Mouse (Mus musculus) mouse embryonic stem cell (cell line): Measurements from ENCODE around the gene Efna4.

Experiments
- in situ Hi-C, 2 experiments: fragments of 300-500 bp; cut with MboI; formaldehyde crosslinking; loops; 1 replicate in 1 of 2; 3 replicates in 1 of 2; pipeline ENCODE4 v1.14.3; 2019 to 2020; ENCODE audit warnings: low sequenced_read_pairs in 2 of 2, low pct_unique_long_range_greater_than_20kb in 1 of 2, mixed read lengths in 1 of 2; ENCODE audit not compliant: unreplicated experiment in 1 of 2

The Efna4 gene

GRCm38 (mm10) chr3:89337721-89338578 is at the start of gene Efna4:
Gene Efna4, minus strand, starts transcription at chr3:89338028.
- in situ Hi-C loops = no loop called here

DNA sequence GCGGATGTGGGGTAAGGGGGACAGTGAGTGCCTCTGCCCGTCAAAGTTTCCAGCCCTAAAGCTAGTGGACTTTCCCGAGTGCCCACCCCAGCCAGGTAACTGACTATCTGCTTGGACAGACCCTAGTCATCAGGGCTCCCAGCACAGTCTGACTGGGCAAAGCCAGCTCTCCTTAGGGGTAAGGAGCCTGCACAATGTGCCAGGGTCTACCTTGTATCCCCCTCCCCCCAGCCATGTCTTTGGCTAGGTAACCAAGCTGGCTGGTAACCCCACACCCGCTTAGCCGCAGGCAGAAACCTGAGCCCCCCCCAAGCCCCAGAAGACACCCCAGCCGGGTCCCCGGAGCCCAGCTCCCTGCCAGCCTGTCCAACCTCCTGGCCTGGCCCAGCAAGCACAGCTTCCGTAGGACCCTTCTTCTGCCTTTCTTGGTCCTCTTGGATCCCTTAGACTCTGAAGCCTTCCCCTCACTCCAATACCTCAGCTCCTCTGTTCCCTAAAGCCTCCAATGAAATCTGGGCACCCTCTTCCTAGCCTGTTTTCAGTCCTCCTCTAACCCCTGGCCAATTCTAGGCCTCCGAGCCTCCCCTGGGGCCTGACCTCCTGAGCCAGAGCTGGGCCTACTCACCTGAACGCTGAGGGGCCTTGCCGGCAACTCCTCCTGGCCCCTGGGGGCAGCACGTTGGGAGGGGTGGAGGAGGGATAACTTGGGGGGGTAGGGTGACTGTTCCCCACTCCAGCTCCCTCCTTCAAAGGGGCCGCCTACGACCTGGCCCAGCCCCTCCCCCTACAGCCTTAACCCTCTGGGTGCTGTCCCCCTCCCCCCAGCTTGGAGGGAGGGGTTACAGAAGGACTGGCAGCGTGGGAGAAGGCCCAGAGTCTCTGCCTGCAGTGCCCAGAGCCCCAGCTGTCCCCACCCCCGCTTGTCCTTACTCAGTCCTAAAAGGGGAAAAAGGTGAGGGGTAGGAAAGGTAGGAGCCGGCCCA is 48.9 kb upstream of the Efna4 start:
- in situ Hi-C loops = no loop called here

- in situ Hi-C loops = no loop called here
These were observed 47.6 kb upstream of the Efna4 start for GRCm38 (mm10) chr3:89385451-89385850.

- in situ Hi-C loops = no loop called here
These were observed 46.7 kb upstream of the Efna4 start for GRCm38 (mm10) chr3:89384331-89385076.

GRCm38 (mm10) chr3:89383651-89384255 is 45.9 kb upstream of the Efna4 start:
- in situ Hi-C loops = no loop called here

DNA sequence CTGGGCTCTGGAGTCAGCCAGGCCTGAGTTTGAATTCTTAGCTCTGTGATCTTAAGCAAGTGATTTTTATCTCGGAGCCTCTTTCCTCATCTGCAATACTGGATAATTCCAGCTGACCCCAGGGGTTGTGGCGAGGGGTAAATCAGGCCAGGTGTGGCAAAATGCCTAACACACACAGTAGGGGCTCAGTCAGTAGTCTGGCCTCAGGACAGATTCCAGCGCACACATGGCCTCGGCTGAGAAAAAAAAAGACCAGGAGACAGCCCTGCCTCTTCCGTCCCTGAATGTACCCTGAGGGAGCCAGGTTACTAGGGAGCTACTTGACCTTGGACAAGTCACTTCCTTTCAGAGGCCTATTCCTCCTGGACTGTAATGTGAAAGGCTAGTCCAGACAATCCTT is 45.1 kb upstream of the Efna4 start:
- in situ Hi-C loops = no loop called here

DNA sequence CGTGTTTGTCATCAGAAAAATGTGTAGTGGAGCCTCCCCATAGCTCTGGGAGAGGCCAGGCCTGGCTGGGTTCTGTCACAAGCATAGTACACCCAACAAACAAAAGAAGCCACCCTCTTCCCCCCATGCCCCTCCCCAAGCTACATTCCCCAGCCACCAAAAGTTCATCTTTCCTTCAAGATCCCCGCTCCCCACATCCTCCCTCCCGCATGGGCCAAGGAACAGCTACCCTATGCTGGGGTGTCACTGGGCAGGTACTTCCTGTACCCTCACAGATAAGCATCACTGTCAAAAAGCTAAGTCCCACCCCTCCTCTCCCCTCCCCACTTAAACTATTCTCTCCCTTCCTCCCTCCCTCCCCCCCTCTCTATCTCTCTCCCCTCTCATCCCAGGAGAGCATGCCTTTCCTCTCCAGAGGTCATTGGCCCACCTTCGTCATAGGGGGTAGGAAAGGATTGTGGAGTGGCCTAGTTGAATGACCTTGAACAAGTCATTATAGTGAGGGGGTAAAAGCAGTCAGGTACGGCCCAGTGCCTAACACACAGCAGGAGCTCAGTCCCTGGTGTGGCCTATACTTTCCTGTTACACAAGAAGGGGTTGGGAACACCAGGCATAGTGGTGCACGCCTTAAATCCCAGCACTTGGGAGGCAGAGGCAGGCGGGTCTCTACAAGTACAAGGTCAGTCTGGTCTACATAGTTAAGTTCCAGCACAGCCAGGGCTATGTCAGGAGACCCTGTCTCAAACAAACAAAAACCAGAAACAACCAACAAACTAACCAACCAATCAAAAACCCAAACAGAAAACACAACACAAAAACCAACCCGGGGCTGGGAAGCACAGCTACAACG is 44.4 kb upstream of the Efna4 start:
- in situ Hi-C loops = no loop called here

DNA sequence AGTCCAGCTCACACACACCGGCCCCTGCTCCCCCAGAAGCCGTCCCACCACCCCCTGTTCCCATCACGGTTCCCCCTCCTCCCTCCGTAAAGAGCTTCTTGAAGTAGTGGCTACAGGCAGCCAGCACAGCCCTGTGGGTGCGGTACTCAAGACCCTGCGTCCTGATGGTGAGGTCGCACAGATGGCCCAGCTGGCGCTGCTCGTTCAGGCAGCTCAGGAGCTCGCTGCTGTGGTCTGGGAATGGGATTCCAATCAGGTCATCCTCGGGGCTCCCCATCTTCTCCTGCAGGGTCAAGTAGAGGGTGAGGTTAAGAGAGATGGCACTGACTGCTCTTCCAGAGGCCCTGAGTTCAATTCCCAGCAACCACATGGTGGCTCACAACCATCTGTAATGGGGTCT is 43.4 kb upstream of the Efna4 start:
- in situ Hi-C loops = no loop called here

GRCm38 (mm10) chr3:89380711-89381110 is 42.9 kb upstream of the Efna4 start:
- in situ Hi-C loops = no loop called here

DNA sequence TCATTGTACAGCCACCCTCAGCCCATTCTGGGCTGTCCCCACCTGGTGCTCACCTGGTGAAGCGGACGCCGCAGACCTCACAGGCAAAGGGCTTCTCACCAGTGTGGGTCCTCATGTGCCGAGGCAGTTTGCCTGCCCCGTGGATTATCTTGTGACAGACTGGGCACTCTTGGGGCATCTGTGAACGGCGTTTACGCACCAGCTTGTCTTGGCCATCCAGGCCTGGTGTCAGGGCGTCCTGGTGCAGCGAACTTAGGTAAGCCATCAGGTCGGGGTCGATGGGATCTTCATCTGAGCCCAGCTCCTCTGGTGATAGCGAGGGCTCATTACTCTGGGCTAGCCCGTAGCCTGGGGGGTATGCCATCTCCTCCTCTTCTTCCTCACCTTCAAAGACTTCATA is 42.5 kb upstream of the Efna4 start:
- in situ Hi-C loops = no loop called here

GRCm38 (mm10) chr3:89379388-89380131 is 41.7 kb upstream of the Efna4 start:
- in situ Hi-C loops = no loop called here

DNA sequence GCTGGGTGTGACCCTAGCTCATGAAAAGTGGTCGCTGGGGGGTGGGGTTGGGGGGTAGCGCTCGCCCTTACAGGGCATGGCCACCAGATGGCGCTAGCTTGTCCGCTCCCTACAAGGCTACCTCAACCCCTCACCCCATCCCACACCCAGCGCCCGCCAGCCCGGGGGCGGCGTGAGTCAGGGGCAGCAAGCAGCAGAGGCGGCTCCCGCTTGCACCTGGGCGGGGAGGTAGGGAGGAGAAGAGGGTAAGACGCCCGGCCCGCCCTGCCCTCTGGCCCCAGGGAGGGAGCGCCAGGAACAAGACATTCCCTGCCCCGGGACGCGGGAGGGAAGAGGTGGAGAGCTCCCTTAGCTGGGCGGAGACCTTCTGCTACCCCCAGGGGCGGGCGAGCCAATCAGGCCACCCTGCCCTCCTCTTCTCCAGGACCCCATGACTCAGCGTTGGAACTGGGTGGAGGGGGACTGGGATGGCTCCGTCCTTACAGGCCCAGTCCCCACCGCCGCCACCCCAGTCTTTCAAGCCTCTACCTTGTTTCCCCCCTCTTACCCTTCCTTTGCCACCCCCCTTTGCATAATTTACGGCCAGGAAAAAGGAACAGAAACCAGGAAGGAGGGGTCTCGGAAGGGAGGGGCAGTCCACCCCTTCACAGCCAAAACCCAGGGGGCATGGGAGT is 40.7 kb upstream of the Efna4 start:
- in situ Hi-C loops = no loop called here

- in situ Hi-C loops = no loop called here
These were observed 40.0 kb upstream of the Efna4 start for GRCm38 (mm10) chr3:89377831-89378230.

- in situ Hi-C loops = no loop called here
These were observed 35.9 kb upstream of the Efna4 start for GRCm38 (mm10) chr3:89373581-89374231.

DNA sequence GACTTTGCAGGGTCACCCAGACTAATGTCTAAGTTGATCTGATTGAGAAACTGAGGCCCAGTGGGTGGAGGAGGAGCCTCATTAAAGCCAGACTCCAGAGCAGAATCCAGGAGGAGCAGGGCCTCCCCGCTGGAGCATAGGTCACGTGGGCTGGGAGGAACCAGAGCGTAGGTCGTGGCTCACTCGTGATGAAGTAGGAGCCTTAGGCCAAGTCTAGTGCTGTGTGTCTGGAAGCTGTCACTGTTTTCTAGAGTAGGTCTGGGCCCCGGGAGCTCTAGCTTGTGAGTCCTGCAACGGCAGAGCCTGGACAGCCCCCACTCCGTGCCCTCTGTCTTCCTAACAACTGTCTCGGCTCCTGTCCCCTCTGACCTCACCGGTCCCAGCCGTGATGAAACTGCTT is 29.5 kb upstream of the Efna4 start:
- in situ Hi-C loops = no loop called here
